Comparison of ENCODE assay signal across 12 mouse cellular contexts in genomic region chr13:19854629-19855333, GRCm38 (mm10). TPM values are rescaled to one million over a fixed set of nuclear protein-coding genes. Genes with fewer than 3 reads are reported as not detected.
DNase-seq lines count a peak whose midpoint lies in the region; ATAC-seq and TF ChIP-seq lines count a peak whose summit lies in the region.
"Had no signal": no experiment of that assay in that cellular context is flagged by ENCODE, and none has a peak within 500 bp of the region (broad histone marks: within the 10 kb centered on the region; RNA-seq: fewer than 3 reads in every experiment).

No protein-coding gene starts in this region.

- peak; percentile 55 for DNase-seq in lung, postnatal 0 days (ENCODE audit: low spot score)
- DNase-seq in lung, postnatal 4 days: no peak
- DNase-seq in layer of hippocampus, postnatal 25 days (ENCODE audit: extremely low spot score in 1 of 2, low spot score in 1 of 2): no peak
- no peak for DNase-seq in forebrain, postnatal 0 days
- DNase-seq in adrenal gland, adult 8-10 months: no peak
- DNase-seq: kidney, adult 9 months; thymus, postnatal 36 days had no signal

- no peaks in the 10 kb centered on the region for H3K27me3 ChIP-seq in lung, postnatal 0 days (replicated peaks; ENCODE audit: insufficient read depth, low read length)
- H3K27me3 ChIP-seq in forebrain, postnatal 0 days (ENCODE audit: insufficient read depth, low read length): no peaks in the 10 kb centered on the region
- H3K27me3 ChIP-seq: limb, embryonic 13.5 days had no signal

- no peaks in the 10 kb centered on the region for H3K9me3 ChIP-seq in lung, postnatal 0 days (ENCODE audit: low read length)
- H3K9me3 ChIP-seq in forebrain, postnatal 0 days (ENCODE audit: low read length): no peaks in the 10 kb centered on the region
- H3K9me3 ChIP-seq: limb, embryonic 13.5 days; neural tube, embryonic 12.5 days had no signal

- no peak overlapping the region for H3K27ac ChIP-seq in lung, postnatal 0 days (ENCODE audit: low read length)
- peak overlapping the region; percentile 78 for H3K27ac ChIP-seq in bone marrow macrophage, adult 2 months (ENCODE audit: insufficient read depth, low read depth, low read length)
- no peak overlapping the region for H3K27ac ChIP-seq in forebrain, postnatal 0 days (ENCODE audit: low read depth, low read length)
- H3K27ac ChIP-seq: hindbrain, embryonic 13.5 days; limb, embryonic 13.5 days; neural tube, embryonic 12.5 days had no signal

- 46% methylated on average over 9 of the region's 9 CpGs for WGBS in lung, postnatal 0 days
- WGBS in forebrain, postnatal 0 days: 87% methylated on average over 9 of the region's 9 CpGs

- no peak overlapping the region for H3K4me2 ChIP-seq in lung, postnatal 0 days (replicated peaks; ENCODE audit: low read depth, low read length)
- H3K4me2 ChIP-seq in forebrain, postnatal 0 days (ENCODE audit: low read depth): no peak overlapping the region
- H3K4me2 ChIP-seq: hindbrain, embryonic 13.5 days; limb, embryonic 13.5 days; neural tube, embryonic 12.5 days had no signal

- H3K9ac ChIP-seq in lung, postnatal 0 days (replicated peaks; ENCODE audit: low read depth): no peak overlapping the region
- no peak overlapping the region for H3K9ac ChIP-seq in forebrain, postnatal 0 days
- H3K9ac ChIP-seq: hindbrain, embryonic 13.5 days; limb, embryonic 13.5 days; neural tube, embryonic 12.5 days had no signal

- no peaks in the 10 kb centered on the region for H3K36me3 ChIP-seq in lung, postnatal 0 days (ENCODE audit: insufficient read depth, low read length)
- H3K36me3 ChIP-seq in forebrain, postnatal 0 days (ENCODE audit: insufficient read depth): no peaks in the 10 kb centered on the region
- H3K36me3 ChIP-seq: hindbrain, embryonic 13.5 days; limb, embryonic 13.5 days; neural tube, embryonic 12.5 days had no signal

- no peak for TF ChIP-seq EP300 in lung, postnatal 0 days (IDR thresholded peaks at IDR 0.05)

- ATAC-seq in lung, postnatal 0 days: peak; percentile 40; the same call in 1 of the 2 replicates
- ATAC-seq in megakaryocyte, adult 5-6 weeks (ENCODE audit: poor library complexity, severe bottlenecking): peak; percentile 88
- no peak for ATAC-seq in forebrain, postnatal 0 days

- no peak for TF ChIP-seq CTCF in lung, postnatal 0 days (IDR thresholded peaks at IDR 0.05)
- TF ChIP-seq CTCF in bone marrow macrophage, adult 2 months (IDR thresholded peaks at IDR 0.05; ENCODE audit: low read depth, low read length): no peak
- TF ChIP-seq CTCF in forebrain, postnatal 0 days (IDR thresholded peaks at IDR 0.05; ENCODE audit: low read depth): no peak

- TF ChIP-seq POLR2A in bone marrow macrophage, adult 2 months (IDR thresholded peaks at IDR 0.05; ENCODE audit: borderline replicate concordance, low read depth, low read length): no peak

- no peak overlapping the region for H3K4me3 ChIP-seq in lung, postnatal 0 days (ENCODE audit: low read depth, low read length)
- no peak overlapping the region for H3K4me3 ChIP-seq in bone marrow macrophage, adult 2 months (ENCODE audit: insufficient read depth, low read length)
- H3K4me3 ChIP-seq in forebrain, postnatal 0 days (ENCODE audit: low read depth, low read length): no peak overlapping the region
- H3K4me3 ChIP-seq: hindbrain, embryonic 13.5 days; limb, embryonic 13.5 days; neural tube, embryonic 12.5 days had no signal

- no peaks in the 10 kb centered on the region for H3K4me1 ChIP-seq in lung, postnatal 0 days (ENCODE audit: insufficient read depth, low read depth, low read length)
- H3K4me1 ChIP-seq in bone marrow macrophage, adult 2 months (ENCODE audit: control insufficient read depth, insufficient read depth, low read length): peaks cover 16% of the 10 kb centered on the region
- H3K4me1 ChIP-seq in forebrain, postnatal 0 days (ENCODE audit: insufficient read depth): no peaks in the 10 kb centered on the region
- H3K4me1 ChIP-seq: hindbrain, embryonic 13.5 days; limb, embryonic 13.5 days; neural tube, embryonic 12.5 days had no signal

RNA-seq across cellular contexts. Expression of gene Gpr141, which starts 30.7 kb away (rescaled TPM):
- 1.4 and 2.6 TPM in 2 replicates for polyA plus RNA-seq in lung, postnatal 0 days (2015; fragmentation: Nextera tagmentation; extraction: Ambion mirVana)
- polyA plus RNA-seq in bone marrow macrophage, adult 2 months (2012; ENCODE audit: insufficient read depth, insufficient read length, missing spikeins): 58.4 and 61.8 TPM in 2 replicates
- 151 and 163 TPM in 2 replicates for total RNA-seq in megakaryocyte, adult 5-6 weeks (2015)
- 201 and 203 TPM in 2 replicates for total RNA-seq in megakaryocyte, adult 5-6 weeks (2017)
- total RNA-seq in layer of hippocampus, postnatal 25 days (2021): not detected
- 0.05 and 0.92 TPM in 2 replicates for total RNA-seq in forebrain, postnatal 0 days (2014; rRNA removed)
- not detected in 2 replicates for polyA plus RNA-seq in forebrain, postnatal 0 days (2015; fragmentation: Nextera tagmentation; extraction: Ambion mirVana)
- 1 to 10 TPM in 1 of 4 experiments, under 1 TPM in 3; 0.28 to 1.1 (median 0.66) TPM for total RNA-seq in adrenal gland, adult 8-10 months (2022)
- polyA plus RNA-seq: hindbrain, embryonic 13.5 days had no signal

Comparison
In these comparisons a context has a peak if more than half of its experiments do, and no peak if none do; other contexts are left out.
1. RNA of gene Gpr141, which starts 30.7 kb away (total RNA-seq): 151 to 203 TPM in megakaryocyte, adult 5-6 weeks; 0.28 to 1.1 TPM in adrenal gland, adult 8-10 months, 0.05 to 0.92 TPM in forebrain, postnatal 0 days and not detected in layer of hippocampus, postnatal 25 days; every median in the first group is over 10 times any median in the second.